Mouse (Mus musculus) stomach, embryonic 14.5 days (tissue): ENCODE data around the gene Abcc2. TPM values are rescaled to one million over a fixed set of nuclear protein-coding genes. Genes with fewer than 3 reads are reported as not detected.

Experiments
- ATAC-seq: fragments of 200-750 bp; cut with Nextera tagmentation; 2 replicates; pipeline ENCODE4 v1.8.0; 2017; ENCODE audit warnings: low read depth, moderate TSS enrichment; ENCODE audit not compliant: insufficient number of reproducible peaks, insufficient read depth, low FRiP score
- H3K27ac ChIP-seq: fragments of 300-500 bp; sonication (generic); 2 replicates; pipeline ENCODE4 v1.5.1; 2014; ENCODE audit warnings: mild to moderate bottlenecking, low read length, moderate library complexity, mixed read lengths
- H3K27me3 ChIP-seq: fragments of 300-500 bp; sonication (generic); 2 replicates; pipeline ENCODE4 v1.6.1; 2014; ENCODE audit warnings: low read length, control low read depth, mixed read lengths; ENCODE audit not compliant: control insufficient read depth, insufficient read depth
- H3K36me3 ChIP-seq: fragments of 300-500 bp; sonication (generic); 2 replicates; pipeline ENCODE4 v1.6.1; 2014; ENCODE audit warnings: mild to moderate bottlenecking, control low read depth, low read length, moderate library complexity, mixed read lengths; ENCODE audit not compliant: control insufficient read depth, insufficient read depth
- H3K4me1 ChIP-seq: fragments of 300-500 bp; sonication (generic); 2 replicates; pipeline ENCODE4 v1.6.1; 2014; ENCODE audit warnings: low read length, control low read depth, mixed read lengths; ENCODE audit not compliant: control insufficient read depth, insufficient read depth
- H3K4me2 ChIP-seq: fragments of 300-500 bp; sonication (generic); replicated peaks from 2 replicates; pipeline ENCODE4 v1.6.1; 2014; ENCODE audit warnings: low read depth, low read length, control low read depth
- H3K4me3 ChIP-seq: fragments of 300-500 bp; sonication (generic); 2 replicates; pipeline ENCODE4 v1.5.1; 2014; ENCODE audit warnings: low read depth, low read length, control low read depth
- H3K9ac ChIP-seq: fragments of 300-500 bp; sonication (generic); replicated peaks from 2 replicates; pipeline ENCODE4 v1.6.1; 2014; ENCODE audit warnings: low read depth, mild to moderate bottlenecking, control low read depth, low read length, moderate library complexity, mixed read lengths
- H3K9me3 ChIP-seq: fragments of 300-500 bp; sonication (generic); 2 replicates; pipeline ENCODE4 v1.6.1; 2016; ENCODE audit warnings: low read depth, low read length, control low read depth; ENCODE audit not compliant: control insufficient read depth
- WGBS: fragments of 180-500 bp; shearing (Covaris S2); extraction: QIAGEN DNeasy Blood & Tissue Kit; methylation state at CpG from one replicate; pipeline ENCODE4 v1.1.7; 2014; 5-methylcytosine and 5-hydroxymethylcytosine counted together
- polyA plus RNA-seq: library from polyadenylated mRNA; unstranded; fragments of >200 nt; fragmentation: Nextera tagmentation; extraction: Ambion mirVana; gene quantifications from 2 replicates; pipeline ENCODE4 v1.2.1, GENCODE M21; 2014

The Abcc2 gene
- polyA plus RNA-seq, 1 experiment from 2014 or later: 0.13 TPM

GRCm38 (mm10) chr19:43770584-43770983 is 11.4 kb upstream of the Abcc2 start:
- Histone ChIP-seq H3K4me3 (no peak overlapping the region), H3K4me2 (no peak overlapping the region), H3K27ac (no peak overlapping the region), H3K9me3 (no peaks in the 10 kb centered on the region), H3K36me3 (no peaks in the 10 kb centered on the region), H3K4me1 (no peaks in the 10 kb centered on the region), H3K27me3 (no peaks in the 10 kb centered on the region), H3K9ac (no peak overlapping the region)
- ATAC-seq: no peak
- WGBS: 72% methylated on average over 4 of the region's 4 CpGs

DNA sequence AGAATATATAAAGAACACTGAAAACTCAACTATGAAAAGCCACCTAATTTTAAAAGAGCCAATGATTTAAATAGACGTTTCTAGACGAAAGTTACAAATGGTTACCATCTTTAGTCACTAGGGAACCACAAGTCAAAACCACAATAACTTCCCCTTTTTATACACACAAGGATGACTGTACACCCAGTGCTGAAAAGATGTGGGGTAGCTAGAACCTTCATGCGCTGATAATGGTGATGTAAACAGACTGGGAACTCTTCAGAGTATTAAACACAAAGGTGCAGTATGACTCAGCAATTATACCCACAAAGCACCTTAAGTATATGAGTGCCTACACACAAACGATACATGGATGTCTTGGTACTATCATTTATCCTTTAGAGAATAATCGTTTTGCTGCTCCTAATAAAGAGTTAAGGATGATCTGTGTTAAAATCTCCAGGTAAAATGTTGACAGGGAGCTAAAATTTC is 10.5 kb upstream of the Abcc2 start:
- no peak for ATAC-seq
- no peaks in the 10 kb centered on the region for H3K27me3 ChIP-seq
- H3K4me2 ChIP-seq: no peak overlapping the region
- no peak overlapping the region for H3K4me3 ChIP-seq
- H3K27ac ChIP-seq: no peak overlapping the region
- WGBS: 82% methylated on average over 5 of the region's 5 CpGs
- H3K9ac ChIP-seq: no peak overlapping the region
- H3K4me1 ChIP-seq: no peaks in the 10 kb centered on the region
- H3K9me3 ChIP-seq: no peaks in the 10 kb centered on the region
- no peaks in the 10 kb centered on the region for H3K36me3 ChIP-seq

- Histone ChIP-seq H3K36me3 (no peaks in the 10 kb centered on the region), H3K27me3 (no peaks in the 10 kb centered on the region), H3K4me2 (no peak overlapping the region), H3K9me3 (no peaks in the 10 kb centered on the region), H3K9ac (no peak overlapping the region), H3K27ac (no peak overlapping the region), H3K4me1 (no peaks in the 10 kb centered on the region), H3K4me3 (no peak overlapping the region)
- WGBS: 62% methylated on average over 6 of the region's 6 CpGs
- no peak for ATAC-seq
Observed at GRCm38 (mm10) chr19:43772311-43772710, 9.7 kb upstream of the Abcc2 start.

DNA sequence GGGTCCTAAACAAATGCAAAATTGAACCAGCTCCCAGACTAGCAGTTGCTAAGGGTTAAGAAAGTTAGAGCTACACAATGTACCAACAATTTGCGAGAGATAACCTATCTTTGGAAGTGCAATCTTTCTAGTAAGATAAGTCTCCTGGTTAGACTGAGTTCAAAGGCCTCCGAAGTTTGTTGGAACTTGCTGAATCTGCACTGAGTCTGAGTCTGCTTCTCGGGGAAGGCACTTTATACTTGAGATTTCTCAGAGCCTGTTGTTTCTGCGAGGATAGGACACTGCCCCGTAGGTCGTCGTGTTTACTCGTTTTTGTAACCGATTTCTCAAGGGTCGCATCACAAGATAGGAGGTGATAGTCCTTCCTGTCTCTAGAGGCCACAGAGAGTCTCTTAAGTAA is 6.6 kb upstream of the Abcc2 start:
- no peak overlapping the region for H3K27ac ChIP-seq
- H3K36me3 ChIP-seq: no peaks in the 10 kb centered on the region
- WGBS: 61% methylated on average over 10 of the region's 10 CpGs
- H3K4me3 ChIP-seq: no peak overlapping the region
- H3K4me2 ChIP-seq: no peak overlapping the region
- no peak for ATAC-seq
- no peaks in the 10 kb centered on the region for H3K4me1 ChIP-seq
- H3K27me3 ChIP-seq: no peaks in the 10 kb centered on the region
- H3K9me3 ChIP-seq: no peaks in the 10 kb centered on the region
- no peak overlapping the region for H3K9ac ChIP-seq

DNA sequence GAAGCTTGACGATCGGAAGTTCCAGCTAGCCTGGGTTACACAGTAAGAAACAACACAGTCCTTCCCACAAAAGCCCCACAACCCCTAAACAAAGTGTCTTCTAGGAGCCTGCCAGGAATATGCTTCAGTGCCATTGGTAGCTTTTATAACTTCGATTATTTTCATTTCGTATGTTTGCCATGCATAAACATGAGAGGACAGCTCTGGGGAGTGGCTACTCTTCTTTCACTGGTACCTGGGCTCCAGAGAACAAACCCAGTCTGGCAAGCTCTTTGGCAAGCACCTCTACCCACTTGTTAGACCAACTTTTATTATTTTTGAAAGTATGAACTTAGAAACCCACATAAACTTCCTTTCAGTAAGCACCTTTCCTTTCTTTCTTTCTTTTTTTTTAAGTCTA is 5.4 kb upstream of the Abcc2 start:
- Histone ChIP-seq H3K27ac (no peak overlapping the region), H3K36me3 (no peaks in the 10 kb centered on the region), H3K4me1 (no peaks in the 10 kb centered on the region), H3K4me3 (no peak overlapping the region), H3K4me2 (no peak overlapping the region), H3K27me3 (no peaks in the 10 kb centered on the region), H3K9ac (no peak overlapping the region), H3K9me3 (no peaks in the 10 kb centered on the region)
- 74% methylated on average over 4 of the region's 4 CpGs for WGBS
- no peak for ATAC-seq

DNA sequence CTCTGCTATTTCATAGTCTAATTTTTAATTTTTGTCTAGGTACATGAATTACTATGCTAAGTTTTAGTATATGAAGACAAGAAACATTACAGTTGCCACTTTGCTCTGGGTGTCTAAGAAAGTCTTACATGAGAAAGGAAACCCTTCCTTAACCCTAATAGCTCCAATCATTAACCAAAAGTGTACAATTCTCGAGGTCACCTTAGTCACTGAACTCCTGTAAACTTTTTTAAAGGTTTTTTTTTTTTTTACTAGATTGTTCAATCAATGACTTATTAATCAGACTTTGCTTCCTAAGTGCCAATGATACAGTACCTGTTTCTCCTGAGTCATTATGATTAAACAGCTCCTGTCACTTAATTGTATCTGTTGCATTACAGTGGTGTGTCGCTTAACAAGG is 4.7 kb upstream of the Abcc2 start:
- Histone ChIP-seq H3K36me3 (no peaks in the 10 kb centered on the region), H3K4me1 (no peaks in the 10 kb centered on the region), H3K27me3 (no peaks in the 10 kb centered on the region), H3K9ac (no peak overlapping the region), H3K9me3 (no peaks in the 10 kb centered on the region), H3K4me2 (no peak overlapping the region), H3K4me3 (no peak overlapping the region), H3K27ac (no peak overlapping the region)
- WGBS: 66% methylated on average over 2 of the region's 2 CpGs
- no peak for ATAC-seq

DNA sequence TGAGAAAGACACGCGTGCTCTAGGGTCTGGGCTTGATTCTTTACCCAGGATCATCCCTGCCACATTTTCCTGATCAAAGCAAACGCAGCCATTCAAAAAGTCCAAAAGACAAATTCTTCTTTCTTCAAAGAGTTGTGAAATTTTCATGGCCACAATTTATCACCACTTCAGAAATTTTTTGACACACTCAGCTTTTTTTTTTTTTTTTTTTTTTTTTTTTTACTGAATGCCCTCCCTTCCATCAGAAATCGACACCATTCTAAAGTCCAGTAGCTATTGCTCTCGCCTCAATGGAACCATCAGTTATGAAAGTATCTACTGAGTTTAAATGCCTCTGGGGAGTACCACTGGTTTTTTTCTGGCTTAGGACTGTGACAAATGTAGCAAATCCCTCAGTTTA is 1.6 kb upstream of the Abcc2 start:
- H3K27ac ChIP-seq: no peak overlapping the region
- 74% methylated on average over 5 of the region's 5 CpGs for WGBS

DNA sequence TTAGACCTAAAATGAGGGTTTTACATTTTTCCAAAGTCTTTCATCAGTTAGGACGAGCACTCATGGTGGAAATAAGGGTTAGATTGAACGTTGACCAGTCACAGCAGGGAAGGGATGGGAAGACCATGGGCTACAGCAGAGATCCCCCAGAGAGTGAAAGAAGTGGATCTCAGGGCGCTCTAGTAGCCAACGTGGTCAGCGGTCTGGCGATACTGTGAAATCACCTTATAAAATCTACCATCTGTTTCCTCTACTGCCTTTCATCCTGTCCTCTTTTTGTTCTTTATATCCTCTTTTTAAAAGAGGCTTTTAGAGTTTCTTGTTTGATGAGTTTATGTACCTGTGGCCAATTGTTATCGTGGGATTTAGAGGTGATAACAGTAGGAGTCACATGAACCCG is 2.8 kb downstream of the Abcc2 start:
- no peak overlapping the region for H3K27ac ChIP-seq

More for the DNA sequence above, 1.6 kb upstream of the Abcc2 start:
- Histone ChIP-seq H3K9ac (no peak overlapping the region), H3K4me2 (no peak overlapping the region), H3K9me3 (no peaks in the 10 kb centered on the region), H3K4me1 (no peaks in the 10 kb centered on the region), H3K36me3 (no peaks in the 10 kb centered on the region), H3K27me3 (no peaks in the 10 kb centered on the region), H3K4me3 (no peak overlapping the region)
- no peak for ATAC-seq

DNA sequence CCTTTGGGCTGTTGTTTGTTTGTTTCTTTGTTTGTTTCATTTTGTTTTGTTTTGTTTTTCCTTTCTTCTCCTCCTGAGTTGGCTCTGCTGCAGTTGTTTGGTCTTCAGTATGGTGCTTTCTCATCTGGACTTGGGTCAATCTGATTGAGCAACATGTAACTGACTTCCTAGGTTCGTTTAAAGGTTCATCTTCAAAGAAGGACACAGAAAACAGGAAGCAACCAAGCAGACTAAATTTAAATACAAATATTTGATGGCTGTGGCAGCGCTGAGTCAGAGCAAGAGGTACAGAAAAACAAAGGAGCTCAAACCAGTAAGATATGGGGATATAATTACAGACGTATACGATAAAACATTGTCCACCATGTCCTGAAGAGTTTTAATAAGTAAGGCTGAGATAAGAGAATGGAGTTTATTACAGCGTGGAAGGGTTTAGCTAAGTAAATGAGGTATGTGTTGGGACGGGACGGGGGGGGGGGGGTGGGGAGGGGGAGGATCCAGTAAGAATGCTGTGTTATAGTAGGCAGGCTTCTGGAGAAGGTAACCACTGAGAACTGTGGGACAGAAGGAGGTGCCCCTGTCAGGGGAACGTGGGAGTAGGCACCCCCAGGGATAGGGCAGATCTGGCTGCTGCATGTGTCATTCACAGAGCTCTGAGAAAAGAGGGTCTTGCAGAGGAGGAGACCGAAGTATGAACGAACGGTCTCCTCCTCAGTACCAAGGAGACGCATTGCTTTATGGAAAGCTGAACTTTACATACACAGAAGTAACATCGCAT is 4.4 kb downstream of the Abcc2 start:
- Histone ChIP-seq H3K4me1 (no peaks in the 10 kb centered on the region), H3K36me3 (no peaks in the 10 kb centered on the region)
- WGBS: 79% methylated on average over 13 of the region's 13 CpGs

More for the DNA sequence above, 2.8 kb downstream of the Abcc2 start:
- no peak for ATAC-seq
- H3K27me3 ChIP-seq: no peaks in the 10 kb centered on the region
- no peaks in the 10 kb centered on the region for H3K36me3 ChIP-seq
- H3K9me3 ChIP-seq: no peaks in the 10 kb centered on the region
- H3K4me3 ChIP-seq: no peak overlapping the region
- 75% methylated on average over 8 of the region's 8 CpGs for WGBS
- H3K4me2 ChIP-seq: no peak overlapping the region
- no peak overlapping the region for H3K9ac ChIP-seq
- H3K4me1 ChIP-seq: no peaks in the 10 kb centered on the region

More for the DNA sequence above, 4.4 kb downstream of the Abcc2 start:
- H3K9ac ChIP-seq: no peak overlapping the region
- no peaks in the 10 kb centered on the region for H3K9me3 ChIP-seq
- no peak overlapping the region for H3K4me3 ChIP-seq
- no peak overlapping the region for H3K4me2 ChIP-seq
- no peak overlapping the region for H3K27ac ChIP-seq
- H3K27me3 ChIP-seq: no peaks in the 10 kb centered on the region
- ATAC-seq: no peak
